Mouse (Mus musculus): Measurements from ENCODE around the gene Gm2115. TPM values are rescaled to one million over a fixed set of nuclear protein-coding genes. Genes with fewer than 3 reads are reported as not detected.

The Gm2115 gene
- total and polyA plus RNA-seq, 3 experiments: 0.10 to 0.29 (median 0.25) TPM

DNA sequence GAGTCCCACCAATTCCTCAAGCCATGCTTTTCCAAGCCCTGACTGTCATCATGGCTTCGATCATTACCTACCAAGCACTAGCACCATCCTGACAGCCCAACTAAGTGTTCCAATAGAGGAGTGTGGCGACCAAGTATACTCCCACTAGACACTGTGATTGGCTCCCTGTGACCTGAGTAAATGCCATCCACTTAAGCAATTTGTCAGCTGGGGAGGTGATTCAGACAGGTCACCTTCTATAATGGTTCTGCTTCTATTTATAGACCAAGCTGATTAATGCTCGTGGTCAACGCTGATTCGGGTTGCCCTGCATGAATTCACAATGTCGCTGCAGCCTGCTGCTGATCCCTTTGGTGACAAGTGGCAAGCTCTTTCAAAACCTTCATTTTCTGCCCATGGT is 37.4 kb downstream of the Gm2115 start:
- 49% methylated on average over 6 of the region's 6 CpGs for WGBS
- DNase-seq: peak in 1 of 2 experiments; percentile 27
- Histone ChIP-seq H3K27me3 (ENCODE audit: control insufficient read depth, insufficient read depth, low read length) (no peaks in the 10 kb centered on the region), H3K36me3 (ENCODE audit: control insufficient read depth, insufficient read depth, low read length) (no peaks in the 10 kb centered on the region; the same call in 1 of the 2 replicates), H3K4me1 (ENCODE audit: control insufficient read depth, insufficient read depth, low read length) (no peaks in the 10 kb centered on the region), H3K9ac (ENCODE audit: low read depth, low read length) (no peak overlapping the region), H3K79me2 (replicated peaks; ENCODE audit: control insufficient read depth, insufficient read depth, low read length) (no peaks in the 10 kb centered on the region), H3K27ac (no peak overlapping the region), H3K4me3 (no peak overlapping the region)
- TF ChIP-seq POLR2A (IDR thresholded peaks at IDR 0.05; ENCODE audit: insufficient read depth, low read depth, low read length): no peak
- TF ChIP-seq EP300 (IDR thresholded peaks at IDR 0.05; ENCODE audit: insufficient read depth, low read depth, low read length): no peak
- no peak for TF ChIP-seq CTCF (IDR thresholded peaks at IDR 0.05)
- intact Hi-C loops (cut with DNase I): no loop called here

DNA sequence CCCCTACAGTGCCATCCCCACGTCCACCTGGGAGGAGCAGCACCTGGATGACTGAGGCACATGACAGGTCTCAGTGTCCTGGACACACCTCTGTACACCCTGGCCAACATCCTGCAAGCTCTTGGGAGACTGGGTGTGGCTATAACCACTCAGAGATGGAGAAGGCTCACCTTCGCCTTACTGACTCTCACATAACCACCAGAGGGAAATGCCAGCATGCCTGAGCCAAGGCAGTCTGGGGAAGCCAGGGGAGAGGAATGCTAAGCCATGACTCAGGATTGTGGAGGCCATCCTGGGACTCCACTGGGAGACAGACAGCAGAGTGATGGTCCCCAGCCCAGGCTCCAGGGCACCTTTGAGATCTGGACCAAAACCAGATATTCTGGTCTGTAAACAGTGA is 48.3 kb downstream of the Gm2115 start:
- Histone ChIP-seq H3K4me1 (ENCODE audit: control insufficient read depth, insufficient read depth, low read length) (no peaks in the 10 kb centered on the region), H3K4me3 (no peak overlapping the region), H3K9ac (ENCODE audit: low read depth, low read length) (no peak overlapping the region), H3K79me2 (replicated peaks; ENCODE audit: control insufficient read depth, insufficient read depth, low read length) (no peaks in the 10 kb centered on the region), H3K27me3 (ENCODE audit: control insufficient read depth, insufficient read depth, low read length) (no peaks in the 10 kb centered on the region), H3K36me3 (ENCODE audit: control insufficient read depth, insufficient read depth, low read length) (no peaks in the 10 kb centered on the region), H3K27ac (no peak overlapping the region)
- 67% methylated on average over 2 of the region's 2 CpGs for WGBS
- no peak for DNase-seq
- TF ChIP-seq POLR2A (IDR thresholded peaks at IDR 0.05; ENCODE audit: insufficient read depth, low read depth, low read length) (no peak), CTCF (IDR thresholded peaks at IDR 0.05) (no peak), EP300 (IDR thresholded peaks at IDR 0.05; ENCODE audit: insufficient read depth, low read depth, low read length) (no peak)
- intact Hi-C loops (cut with DNase I): no loop called here

DNA sequence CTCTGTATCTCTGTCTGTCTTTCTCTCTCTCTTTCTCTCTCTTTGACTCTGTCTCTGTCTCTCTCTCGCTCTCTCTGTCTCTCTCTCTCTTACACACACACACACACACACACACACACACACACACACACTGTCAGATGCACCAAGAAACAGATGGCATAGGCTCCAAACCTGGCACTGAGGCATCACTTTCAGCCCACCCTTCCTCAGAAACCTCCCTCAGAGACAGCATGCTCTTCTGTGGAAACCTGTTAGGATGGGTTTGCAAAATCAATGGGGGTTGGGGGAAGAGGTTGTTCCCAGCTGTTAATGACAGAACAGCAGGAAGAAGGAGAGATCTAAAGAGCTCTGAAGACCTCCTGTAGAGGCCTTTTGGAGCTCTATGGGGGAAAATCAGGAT is 50.1 kb downstream of the Gm2115 start:
- H3K4me3 ChIP-seq: no peak overlapping the region
- no peaks in the 10 kb centered on the region for H3K79me2 ChIP-seq (replicated peaks; ENCODE audit: control insufficient read depth, insufficient read depth, low read length)
- no peak overlapping the region for H3K9ac ChIP-seq (ENCODE audit: low read depth, low read length)
- TF ChIP-seq POLR2A (IDR thresholded peaks at IDR 0.05; ENCODE audit: insufficient read depth, low read depth, low read length): no peak
- TF ChIP-seq CTCF (IDR thresholded peaks at IDR 0.05): no peak
- TF ChIP-seq EP300 (IDR thresholded peaks at IDR 0.05; ENCODE audit: insufficient read depth, low read depth, low read length): no peak
- no peaks in the 10 kb centered on the region for H3K36me3 ChIP-seq (ENCODE audit: control insufficient read depth, insufficient read depth, low read length)
- H3K4me1 ChIP-seq (ENCODE audit: control insufficient read depth, insufficient read depth, low read length): no peaks in the 10 kb centered on the region
- intact Hi-C loops (cut with DNase I): no loop called here
- 75% methylated on average over 1 of the region's 1 CpGs for WGBS
- no peak overlapping the region for H3K27ac ChIP-seq
- no peak for DNase-seq
- H3K27me3 ChIP-seq (ENCODE audit: control insufficient read depth, insufficient read depth, low read length): no peaks in the 10 kb centered on the region

DNA sequence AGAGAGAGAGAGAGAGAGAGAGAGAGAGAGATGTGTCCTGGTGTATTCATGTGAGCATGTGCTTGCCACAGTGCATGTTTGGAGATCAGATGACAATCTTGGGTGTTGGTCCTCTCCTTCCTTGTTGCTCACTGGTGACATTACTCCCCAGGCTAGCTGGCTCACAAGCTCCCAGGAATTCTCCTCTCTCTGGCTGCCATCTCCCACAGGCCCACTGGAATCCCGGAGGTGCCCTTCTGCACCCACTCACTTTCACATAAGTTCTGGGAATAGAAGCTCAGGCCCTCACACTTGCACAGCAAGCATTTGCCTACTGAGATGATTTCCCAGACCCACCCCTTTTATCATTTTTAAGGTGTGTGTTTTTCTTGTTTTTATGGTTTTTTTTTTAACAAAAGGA is 51.0 kb downstream of the Gm2115 start:
- no peaks in the 10 kb centered on the region for H3K27me3 ChIP-seq (ENCODE audit: control insufficient read depth, insufficient read depth, low read length)
- no peaks in the 10 kb centered on the region for H3K79me2 ChIP-seq (replicated peaks; ENCODE audit: control insufficient read depth, insufficient read depth, low read length)
- intact Hi-C loops (cut with DNase I): no loop called here
- 74% methylated on average over 1 of the region's 1 CpGs for WGBS
- H3K27ac ChIP-seq: no peak overlapping the region
- H3K36me3 ChIP-seq (ENCODE audit: control insufficient read depth, insufficient read depth, low read length): no peaks in the 10 kb centered on the region
- DNase-seq: no peak
- no peaks in the 10 kb centered on the region for H3K4me1 ChIP-seq (ENCODE audit: control insufficient read depth, insufficient read depth, low read length)
- H3K9ac ChIP-seq (ENCODE audit: low read depth, low read length): no peak overlapping the region
- no peak for TF ChIP-seq CTCF (IDR thresholded peaks at IDR 0.05)
- no peak for TF ChIP-seq POLR2A (IDR thresholded peaks at IDR 0.05; ENCODE audit: insufficient read depth, low read depth, low read length)
- no peak for TF ChIP-seq EP300 (IDR thresholded peaks at IDR 0.05; ENCODE audit: insufficient read depth, low read depth, low read length)
- no peak overlapping the region for H3K4me3 ChIP-seq

DNA sequence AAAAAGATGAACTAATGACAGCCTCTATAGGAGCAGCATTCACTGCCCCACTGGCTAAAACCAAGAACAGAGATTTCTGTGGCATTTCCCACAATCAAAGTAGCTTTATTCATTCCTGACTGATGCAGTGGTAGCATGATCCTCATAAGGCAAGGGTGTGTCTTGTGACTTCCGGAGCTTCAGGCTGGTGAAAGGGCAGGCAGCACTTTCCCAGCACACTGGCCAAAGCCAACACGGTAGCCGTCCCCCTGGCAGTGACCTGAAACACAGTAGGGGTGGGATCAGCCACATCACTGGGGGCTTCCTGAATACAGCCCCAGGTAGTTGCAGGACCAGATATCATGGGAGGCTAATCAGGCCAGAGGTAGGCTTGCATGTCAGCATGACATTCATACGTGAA is 56.3 kb downstream of the Gm2115 start:
- Histone ChIP-seq H3K4me3 (no peak overlapping the region), H3K4me1 (ENCODE audit: control insufficient read depth, insufficient read depth, low read length) (no peaks in the 10 kb centered on the region), H3K79me2 (replicated peaks; ENCODE audit: control insufficient read depth, insufficient read depth, low read length) (no peaks in the 10 kb centered on the region), H3K27ac (no peak overlapping the region), H3K9ac (ENCODE audit: low read depth, low read length) (no peak overlapping the region), H3K27me3 (ENCODE audit: control insufficient read depth, insufficient read depth, low read length) (no peaks in the 10 kb centered on the region), H3K36me3 (ENCODE audit: control insufficient read depth, insufficient read depth, low read length) (no peaks in the 10 kb centered on the region)
- DNase-seq: no peak
- TF ChIP-seq CTCF (IDR thresholded peaks at IDR 0.05): no peak
- no peak for TF ChIP-seq POLR2A (IDR thresholded peaks at IDR 0.05; ENCODE audit: insufficient read depth, low read depth, low read length)
- no peak for TF ChIP-seq EP300 (IDR thresholded peaks at IDR 0.05; ENCODE audit: insufficient read depth, low read depth, low read length)
- intact Hi-C loops (cut with DNase I): no loop called here
- 83% methylated on average over 4 of the region's 4 CpGs for WGBS

DNA sequence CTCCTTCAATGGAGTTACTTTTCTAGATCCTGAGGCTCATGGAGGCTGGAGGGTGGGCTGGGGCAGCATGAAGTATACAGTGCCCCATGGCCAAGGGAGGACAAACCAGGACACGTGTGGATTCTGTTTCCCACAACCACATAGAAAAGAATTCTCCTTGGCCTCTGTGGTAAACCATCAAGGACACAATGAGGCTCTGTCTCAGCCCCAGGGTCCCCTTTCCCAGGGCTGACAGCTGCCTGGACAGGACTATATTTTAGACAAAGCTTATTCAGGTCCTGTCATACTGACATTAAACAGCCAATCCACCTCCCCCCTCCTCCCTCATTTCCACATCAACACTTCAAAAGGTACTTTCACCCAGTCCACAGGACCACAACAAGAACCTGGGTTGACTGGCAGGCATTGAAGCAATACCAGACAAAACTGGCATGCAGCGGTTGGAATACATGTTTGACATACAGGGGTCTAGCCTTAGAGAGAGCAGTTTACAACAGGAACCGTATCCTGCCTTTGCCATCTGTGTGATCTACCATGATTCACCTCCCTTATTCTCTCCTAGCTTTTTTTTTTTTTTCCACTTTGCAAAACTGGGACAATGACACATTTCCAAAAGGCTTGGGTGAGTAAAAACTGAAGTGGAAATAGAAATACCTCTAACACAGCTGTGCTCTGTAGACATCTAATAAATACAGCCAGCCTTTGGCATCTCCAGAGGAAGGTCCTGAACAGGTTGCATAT is 57.8 kb downstream of the Gm2115 start:
- Histone ChIP-seq H3K27me3 (ENCODE audit: control insufficient read depth, insufficient read depth, low read length) (no peaks in the 10 kb centered on the region), H3K4me1 (ENCODE audit: control insufficient read depth, insufficient read depth, low read length) (no peaks in the 10 kb centered on the region), H3K27ac (no peak overlapping the region), H3K36me3 (ENCODE audit: control insufficient read depth, insufficient read depth, low read length) (no peaks in the 10 kb centered on the region), H3K79me2 (replicated peaks; ENCODE audit: control insufficient read depth, insufficient read depth, low read length) (no peaks in the 10 kb centered on the region), H3K9ac (ENCODE audit: low read depth, low read length) (no peak overlapping the region), H3K4me3 (no peak overlapping the region)
- 70% methylated on average over 3 of the region's 3 CpGs for WGBS
- intact Hi-C loops (cut with DNase I): no loop called here
- no peak for TF ChIP-seq CTCF (IDR thresholded peaks at IDR 0.05)
- TF ChIP-seq EP300 (IDR thresholded peaks at IDR 0.05; ENCODE audit: insufficient read depth, low read depth, low read length): no peak
- no peak for TF ChIP-seq POLR2A (IDR thresholded peaks at IDR 0.05; ENCODE audit: insufficient read depth, low read depth, low read length)
- no peak for DNase-seq
